Comparison of ENCODE assay signal across 23 mouse cellular contexts in the genomic region with DNA sequence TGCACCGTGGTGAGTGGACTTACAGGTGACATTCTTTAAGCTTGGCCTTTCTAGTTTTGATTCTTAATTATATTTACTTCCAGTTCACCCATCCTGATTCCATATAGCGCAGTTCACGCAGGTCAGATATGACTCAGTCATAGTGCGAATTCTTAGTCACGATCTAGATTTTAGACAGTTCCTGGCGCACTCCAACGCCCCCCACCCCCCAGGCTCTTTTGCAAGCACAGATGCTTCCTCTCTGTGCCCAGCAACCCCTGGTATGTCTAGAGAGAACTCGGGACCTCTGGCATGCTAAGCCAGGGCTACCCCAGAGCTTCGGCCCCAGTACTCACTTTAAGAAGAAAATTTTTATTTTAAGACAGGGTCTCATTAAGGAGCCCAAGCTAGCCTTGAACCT. TPM values are rescaled to one million over a fixed set of nuclear protein-coding genes. Genes with fewer than 3 reads are reported as not detected.
DNase-seq lines count a peak whose midpoint lies in the region; ATAC-seq and TF ChIP-seq lines count a peak whose summit lies in the region.
"Had no signal": no experiment of that assay in that cellular context is flagged by ENCODE, and none has a peak within 500 bp of the region (broad histone marks: within the 10 kb centered on the region; RNA-seq: fewer than 3 reads in every experiment).

No protein-coding gene starts in this region.

- dilution Hi-C loops in CH12.LX (cut with MboI; ENCODE audit: extremely low pct_ligation_motif_present, extremely low pct_unique_long_range_greater_than_20kb, low sequenced_read_pairs), result no loop called here

- H3K4me3 ChIP-seq in CH12.LX (replicated peaks in 1 of 3; ENCODE audit: low read depth in 2 of 3, low read length in 2 of 3, poor library complexity in 1 of 3), result no peak overlapping the region
- no peak overlapping the region for H3K4me3 ChIP-seq in liver, embryonic 16.5 days (ENCODE audit: low read depth, low read length)
- H3K4me3 ChIP-seq in forebrain, embryonic 10.5 days, result no peak overlapping the region
- H3K4me3 ChIP-seq: embryonic facial prominence, embryonic 13.5 days; forebrain, embryonic 13.5 days; heart, embryonic 10.5 days; hindbrain, embryonic 10.5 days had no signal

- 0 out of 2 replicates have a peak, but pooled peaks have one; percentile 13 for TF ChIP-seq EP300 in CH12.LX (IDR thresholded peaks at IDR 0.05; ENCODE audit: low read length)

- no peaks in the 10 kb centered on the region for H3K79me2 ChIP-seq in CH12.LX (replicated peaks; ENCODE audit: control insufficient read depth, extremely low read depth, insufficient read depth, poor library complexity, severe bottlenecking)

- H3K36me3 ChIP-seq in CH12.LX (replicated peaks in 1 of 2; ENCODE audit: control insufficient read depth in 1 of 2, insufficient read depth in 1 of 2, low read length in 1 of 2), result no peaks in the 10 kb centered on the region
- H3K36me3 ChIP-seq in liver, embryonic 16.5 days (ENCODE audit: control insufficient read depth, insufficient read depth), result no peaks in the 10 kb centered on the region
- H3K36me3 ChIP-seq in forebrain, embryonic 10.5 days (replicated peaks), result no peaks in the 10 kb centered on the region
- H3K36me3 ChIP-seq: embryonic facial prominence, embryonic 13.5 days; heart, embryonic 10.5 days; hindbrain, embryonic 10.5 days had no signal

- ATAC-seq in hematopoietic stem cell, adult 5-6 weeks (replicated peaks in 1 of 2; ENCODE audit: insufficient read depth in 1 of 2, low FRiP score in 2 of 2, low TSS enrichment in 1 of 2, low read depth in 1 of 2, poor library complexity in 2 of 2, severe bottlenecking in 2 of 2), result peak; percentile 26 to 43; a peak in 3 of 4 replicates
- ATAC-seq in liver, embryonic 16.5 days (ENCODE audit: low read depth), result no peak
- ATAC-seq: CD4-positive, CD25-positive, alpha-beta regulatory T cell, adult 4 months; forebrain, embryonic 13.5 days; forebrain, postnatal 0 days had no signal

- H3K27ac ChIP-seq in CH12.LX (ENCODE audit: insufficient read depth, low read depth), result no peak overlapping the region
- 0 out of 2 replicates have a peak overlapping the region, but pooled peaks have one; percentile 8 for H3K27ac ChIP-seq in liver, embryonic 16.5 days (ENCODE audit: low read length)
- no peak overlapping the region for H3K27ac ChIP-seq in forebrain, embryonic 10.5 days
- H3K27ac ChIP-seq: embryonic facial prominence, embryonic 13.5 days; forebrain, embryonic 13.5 days; heart, embryonic 10.5 days; hindbrain, embryonic 10.5 days; hindbrain, embryonic 14.5 days had no signal

- no peak for TF ChIP-seq CTCF in CH12.LX (conservative IDR thresholded peaks at IDR 0.05 in 1 of 2, IDR thresholded peaks at IDR 0.05 in 1 of 2; ENCODE audit: low read depth in 2 of 2, low read length in 2 of 2)

- TF ChIP-seq RAD21 in CH12.LX (IDR thresholded peaks at IDR 0.05; ENCODE audit: low read depth, low read length), result no peak

- peak; percentile 68 for DNase-seq in 416B (ENCODE audit: low read depth)
- no peak for DNase-seq in CH12.LX (ENCODE audit: extremely low read depth)
- no peak for DNase-seq in forebrain, embryonic 10.5 days (ENCODE audit: extremely low spot score, low spot score)
- DNase-seq in thymus, postnatal 4 days, result no peak
- DNase-seq in right cerebral cortex, postnatal 10 days (ENCODE audit: low spot score in 2 of 2), result no peak
- DNase-seq in heart, postnatal 4 days, result no peak
- DNase-seq: adrenal gland, postnatal 10 days; B cell, adult 2 months; cerebellum, adult 11 months; cerebellum, adult 8-10 months; cerebellum, postnatal 14 days; forebrain, postnatal 0 days; gastrocnemius, postnatal 36 days; heart, adult 18-20 months; heart, postnatal 10 days had no signal

- no peak for TF ChIP-seq POLR2A in CH12.LX (IDR thresholded peaks at IDR 0.05; ENCODE audit: low read depth, low read length)

- peaks cover 46% of the 10 kb centered on the region for H3K27me3 ChIP-seq in CH12.LX (replicated peaks)
- H3K27me3 ChIP-seq in liver, embryonic 16.5 days (ENCODE audit: control insufficient read depth, insufficient read depth, low read depth, low read length), result no peaks in the 10 kb centered on the region
- no peaks in the 10 kb centered on the region for H3K27me3 ChIP-seq in forebrain, embryonic 10.5 days (ENCODE audit: poor library complexity, severe bottlenecking)
- H3K27me3 ChIP-seq: embryonic facial prominence, embryonic 13.5 days; forebrain, embryonic 13.5 days had no signal

- peaks cover 6% of the 10 kb centered on the region for H3K9me3 ChIP-seq in CH12.LX (replicated peaks; ENCODE audit: low read length)
- H3K9me3 ChIP-seq in liver, embryonic 16.5 days (replicated peaks; ENCODE audit: control insufficient read depth, low read length), result no peaks in the 10 kb centered on the region
- no peaks in the 10 kb centered on the region for H3K9me3 ChIP-seq in forebrain, embryonic 10.5 days
- H3K9me3 ChIP-seq: embryonic facial prominence, embryonic 13.5 days; heart, embryonic 10.5 days; hindbrain, embryonic 10.5 days had no signal

- H3K4me1 ChIP-seq in CH12.LX (ENCODE audit: control insufficient read depth in 1 of 2, insufficient read depth in 2 of 2), result peaks cover 8 to 30% of the 10 kb centered on the region in 2 experiments
- H3K4me1 ChIP-seq in liver, embryonic 16.5 days (ENCODE audit: control insufficient read depth, low read depth, low read length), result peaks cover 42% of the 10 kb centered on the region
- peaks cover 47% of the 10 kb centered on the region for H3K4me1 ChIP-seq in forebrain, embryonic 10.5 days

- 48% methylated on average over 9 of the region's 9 CpGs for WGBS in liver, embryonic 16.5 days (ENCODE audit: insufficient replicate concordance)
- 90% methylated on average over 9 of the region's 9 CpGs for WGBS in forebrain, embryonic 10.5 days

- H3K4me2 ChIP-seq in CH12.LX (ENCODE audit: insufficient read depth, low read depth, poor library complexity, severe bottlenecking), result no peak overlapping the region
- no peak overlapping the region for H3K4me2 ChIP-seq in liver, embryonic 16.5 days (ENCODE audit: low read depth, low read length)
- H3K4me2 ChIP-seq: embryonic facial prominence, embryonic 13.5 days; forebrain, embryonic 13.5 days; hindbrain, embryonic 14.5 days had no signal

- no peak overlapping the region for H3K9ac ChIP-seq in CH12.LX (ENCODE audit: insufficient read depth, low read depth)
- no peak overlapping the region for H3K9ac ChIP-seq in liver, embryonic 16.5 days (ENCODE audit: low read depth, low read length)
- H3K9ac ChIP-seq: embryonic facial prominence, embryonic 13.5 days; forebrain, embryonic 13.5 days; forebrain, postnatal 0 days; hindbrain, embryonic 14.5 days had no signal

- in situ Hi-C loops in CH12.LX (cut with MboI; ENCODE audit: low pct_ligation_motif_present, low pct_unique_long_range_greater_than_20kb, low sequenced_read_pairs), result no loop called here

TF ChIP-seq in CH12.LX, 34 proteins besides CTCF, POLR2A, EP300 and RAD21:
- TF ChIP-seq MAZ (IDR thresholded peaks at IDR 0.05; ENCODE audit: low read depth, low read length), result no peak
- TF ChIP-seq CHD2 (IDR thresholded peaks at IDR 0.05; ENCODE audit: low read length), result no peak
- TF ChIP-seq IRF4 (IDR thresholded peaks at IDR 0.05; ENCODE audit: low read depth, low read length), result 0 out of 2 replicates have a peak, but pooled peaks have one; percentile 28

RNA-seq across cellular contexts. Expression of a gene that starts 10.3 kb away (rescaled TPM):
- total RNA-seq in CH12.LX (2012; rRNA removed) (0.04 and 0.08 TPM in 2 replicates), CH12.LX (2014; rRNA removed) (0.09 and 0.50 TPM in 2 replicates)
- polyA plus RNA-seq in CH12.LX (2012; ENCODE audit: insufficient read length, low read depth), result 0.21 and 0.72 TPM in 2 replicates
- total RNA-seq in hematopoietic stem cell, adult 5-6 weeks (2017), result 17.9 and 19.4 TPM in 2 replicates
- polyA plus RNA-seq in liver, embryonic 16.5 days (2015; fragmentation: Nextera tagmentation; extraction: Ambion mirVana), result 66.2 and 74.3 TPM in 2 replicates
- polyA plus RNA-seq in forebrain, embryonic 10.5 days (2016; fragmentation: Nextera tagmentation; extraction: Ambion mirVana), result 6.3 and 7.2 TPM in 2 replicates
- 100 to 1,000 TPM; 254 to 273 TPM for total RNA-seq in heart, postnatal 4 days (2021)

Comparison
In these comparisons a context has a peak if more than half of its experiments do, and no peak if none do; other contexts are left out.
1. RNA of a gene that starts 10.3 kb away (total RNA-seq): 254 to 273 TPM in heart, postnatal 4 days and 17.9 to 19.4 TPM in hematopoietic stem cell, adult 5-6 weeks; 0.04 to 0.50 TPM in CH12.LX; every median in the first group is over 10 times any median in the second.